Mouse (Mus musculus) heart, adult 11 months (tissue): ENCODE results near the gene Fam81a.
A peak's percentile ranks its signal among the peaks of the same experiment; 100 is the strongest.

Experiments
- DNase-seq: peaks from one replicate; pipeline ENCODE4 v3.0.0; 2022

Gene Fam81a

DNA sequence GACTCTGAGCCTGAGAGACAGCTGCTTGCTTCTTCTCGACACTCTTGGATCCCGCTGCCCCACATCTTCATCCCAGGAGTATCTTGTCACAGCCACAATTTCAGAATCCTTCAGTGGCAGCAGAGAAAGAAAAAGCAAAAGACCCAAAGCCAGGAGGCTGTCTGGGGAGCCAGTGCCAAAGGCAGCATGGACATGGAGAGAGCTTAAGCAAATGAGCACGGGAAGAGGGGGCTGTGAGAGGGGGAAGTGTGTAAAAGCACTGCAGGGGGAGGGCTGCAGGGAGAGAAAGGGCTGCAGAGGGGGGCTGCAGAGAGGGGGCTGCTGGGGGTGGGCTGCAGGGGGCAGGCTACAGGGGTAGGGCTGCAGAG, 93.0 kb downstream of the Fam81a start:
- peak; percentile 91 for DNase-seq

GRCm38 (mm10) chr9:70048751-70049415, 93.5 kb downstream of the Fam81a start:
- peak; percentile 98 for DNase-seq

DNA sequence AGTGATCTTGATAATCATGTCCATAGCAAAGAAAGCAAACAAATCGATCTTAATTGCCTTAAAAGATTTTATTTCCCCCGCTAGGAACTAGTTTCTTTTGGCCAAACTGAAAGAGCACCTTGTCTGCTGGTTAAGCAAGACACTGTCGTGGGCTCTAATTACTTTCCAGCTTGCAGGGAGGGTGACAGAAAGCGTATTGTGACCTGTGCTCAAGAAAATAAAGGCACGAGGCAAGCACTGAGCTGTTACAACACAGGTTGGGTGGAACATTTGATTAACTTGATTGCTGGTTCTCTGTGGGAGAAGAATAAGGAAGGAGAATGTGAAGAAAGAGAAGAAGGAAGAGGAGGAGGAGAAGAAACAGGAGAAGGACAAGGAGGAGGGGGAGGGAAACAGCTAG, 94.1 kb downstream of the Fam81a start:
- DNase-seq, result no peak

- DNase-seq, result no peak
Measured at GRCm38 (mm10) chr9:70047839-70048238, 94.5 kb downstream of the Fam81a start.

- no peak for DNase-seq
Measured at GRCm38 (mm10) chr9:70046255-70046654, 96.1 kb downstream of the Fam81a start.

DNA sequence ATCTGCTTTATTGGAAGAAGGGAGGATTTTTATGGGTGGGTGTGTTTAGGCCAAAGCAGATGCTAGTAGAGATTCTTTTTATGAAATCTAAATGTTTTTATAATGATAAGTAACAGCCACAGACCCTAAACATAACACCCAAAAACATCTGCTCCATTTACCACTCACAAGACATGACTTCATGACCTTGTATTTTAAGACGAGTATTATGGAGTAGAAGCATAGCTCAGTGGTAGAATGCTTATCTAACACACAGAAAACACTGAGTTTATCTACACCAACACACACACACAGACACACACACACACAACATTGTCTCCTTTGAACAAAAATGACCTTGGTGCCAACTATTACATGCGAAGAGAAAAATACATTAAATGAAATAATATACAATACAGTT, 97.5 kb downstream of the Fam81a start:
- DNase-seq, result no peak

DNA sequence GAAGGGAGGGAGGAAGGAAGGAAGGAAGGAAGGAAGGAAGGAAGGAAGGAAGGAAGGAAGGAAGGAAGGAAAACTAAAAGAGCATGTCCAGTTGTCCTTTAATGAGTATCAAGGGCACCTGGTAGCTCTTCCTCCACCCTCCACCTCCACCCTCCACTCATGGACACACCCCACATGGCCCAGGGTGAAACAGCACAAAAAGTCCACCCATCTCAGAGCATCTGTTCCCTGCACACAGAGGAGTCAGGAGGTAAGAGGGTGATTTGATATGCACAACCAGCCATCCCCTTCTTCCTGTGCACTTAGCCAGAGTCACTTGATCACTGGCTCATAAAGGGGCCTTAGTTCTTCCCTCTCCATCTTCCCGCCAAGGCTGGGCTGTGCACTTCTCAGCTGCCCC, 99.4 kb downstream of the Fam81a start:
- peak; percentile 78 for DNase-seq

GRCm38 (mm10) chr9:70042137-70042536, 100.2 kb downstream of the Fam81a start:
- DNase-seq, result peak; percentile 53

DNA sequence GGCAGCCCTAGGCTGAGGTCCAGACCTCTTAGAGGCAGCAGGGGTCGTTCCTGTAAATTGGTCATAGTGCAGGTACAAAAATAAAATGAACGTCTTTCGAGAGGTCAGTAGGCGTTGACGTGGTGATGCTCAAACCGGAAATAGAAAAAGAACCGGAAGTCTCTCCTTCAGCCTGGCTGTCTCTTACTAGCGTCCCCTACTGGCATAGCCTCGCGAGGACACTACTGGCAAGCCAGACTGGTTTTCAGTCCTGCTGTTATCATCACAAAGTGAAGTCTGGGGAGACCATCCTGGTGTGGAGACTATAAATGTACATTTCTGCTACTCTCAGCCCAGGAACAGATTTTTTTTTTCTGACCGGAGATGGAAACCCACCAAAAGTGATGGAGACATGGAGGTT, 101.8 kb downstream of the Fam81a start:
- DNase-seq, result no peak

DNA sequence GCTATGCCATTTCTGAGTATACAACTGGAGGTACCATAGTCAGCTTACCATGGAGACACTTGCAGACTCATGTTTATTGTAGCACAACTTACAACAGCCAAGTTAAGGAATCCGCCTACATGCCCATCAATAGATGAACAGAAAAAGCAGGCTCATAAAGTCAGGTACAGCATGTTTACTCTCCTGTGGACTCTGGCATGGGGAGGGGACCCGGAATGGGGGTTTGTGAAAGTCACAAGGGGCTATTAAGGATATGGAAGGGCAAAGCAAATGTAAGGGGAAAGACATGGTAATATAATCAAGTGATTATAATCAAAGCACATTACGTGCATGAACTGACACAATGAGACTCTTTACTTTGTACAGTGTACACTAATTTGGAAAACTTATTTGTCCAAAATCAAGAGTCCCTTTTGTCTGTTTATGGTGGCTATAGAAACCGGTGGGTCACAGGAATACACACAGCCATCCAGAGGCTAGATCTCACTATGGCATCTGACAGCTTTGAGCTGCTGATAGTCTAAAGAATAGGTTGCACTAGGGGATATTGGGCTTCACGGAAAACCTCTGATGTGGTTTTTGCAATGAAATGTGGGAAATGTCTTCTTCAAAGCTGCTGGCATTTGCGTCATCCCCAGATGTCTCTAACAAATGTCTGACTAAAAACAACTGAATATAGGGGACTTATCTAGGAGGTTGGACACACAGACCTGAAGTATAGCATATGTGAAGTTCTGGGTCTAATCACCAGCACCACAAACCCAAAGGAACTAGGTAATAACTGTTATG, 102.6 kb downstream of the Fam81a start:
- DNase-seq, result no peak
